Mouse (Mus musculus): ENCODE measurements around the gene Gm9837.

Gm9837 gene

DNA sequence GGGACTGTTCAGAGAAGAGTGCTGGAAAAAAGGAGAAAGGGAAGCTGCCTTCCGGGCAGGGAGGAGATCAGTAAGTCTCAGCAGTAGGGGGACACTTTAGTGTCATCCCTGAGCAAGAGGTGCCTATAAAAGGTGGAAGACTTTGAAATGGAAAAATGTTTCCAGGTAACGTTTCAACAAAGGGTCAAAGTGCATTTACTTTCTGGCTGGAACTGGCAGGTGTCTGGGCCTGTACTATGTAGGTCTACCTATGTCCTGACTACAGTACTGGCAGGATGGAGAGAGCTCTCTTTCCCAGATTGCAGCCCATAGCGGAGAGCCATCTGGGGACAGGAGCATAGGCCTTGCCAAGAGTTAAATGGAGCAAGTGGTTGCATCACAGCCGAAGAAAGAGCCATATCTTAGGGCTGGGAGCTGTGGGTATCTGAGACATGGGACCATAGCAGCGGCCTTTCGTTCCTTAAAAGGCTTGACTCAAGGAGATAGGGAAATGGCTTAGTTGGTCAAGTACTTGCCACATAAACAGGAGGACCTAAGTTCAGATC, 44.5 kb downstream of the Gm9837 start:
- ATAC-seq (ENCODE audit: low TSS enrichment), result peak; percentile 18; the same call in 1 of the 2 replicates

DNA sequence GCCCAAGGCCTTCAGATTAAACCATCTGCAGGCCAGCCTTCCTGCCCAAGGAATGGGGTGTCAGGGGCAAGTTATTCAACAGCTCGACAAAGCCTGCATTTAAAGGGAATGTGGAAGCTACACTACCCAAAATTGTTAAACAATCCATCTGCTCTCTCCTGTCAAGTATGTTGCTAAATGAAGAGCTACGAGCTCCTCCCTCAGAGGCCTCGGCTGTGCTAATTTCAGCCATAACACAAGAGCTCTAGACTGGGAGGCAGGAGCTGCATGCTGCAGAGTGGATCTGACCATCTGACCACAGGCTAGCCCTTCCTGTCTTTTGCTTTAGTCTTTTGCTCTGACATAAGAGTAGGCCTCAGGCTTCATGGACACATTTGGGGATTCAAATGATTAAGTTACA, 45.0 kb downstream of the Gm9837 start:
- peak; percentile 69 for ATAC-seq (ENCODE audit: low TSS enrichment)

GRCm38 (mm10) chr11:53424826-53425225, 45.5 kb downstream of the Gm9837 start:
- ATAC-seq (ENCODE audit: low TSS enrichment), result peak; percentile 15; the same call in 1 of the 2 replicates

DNA sequence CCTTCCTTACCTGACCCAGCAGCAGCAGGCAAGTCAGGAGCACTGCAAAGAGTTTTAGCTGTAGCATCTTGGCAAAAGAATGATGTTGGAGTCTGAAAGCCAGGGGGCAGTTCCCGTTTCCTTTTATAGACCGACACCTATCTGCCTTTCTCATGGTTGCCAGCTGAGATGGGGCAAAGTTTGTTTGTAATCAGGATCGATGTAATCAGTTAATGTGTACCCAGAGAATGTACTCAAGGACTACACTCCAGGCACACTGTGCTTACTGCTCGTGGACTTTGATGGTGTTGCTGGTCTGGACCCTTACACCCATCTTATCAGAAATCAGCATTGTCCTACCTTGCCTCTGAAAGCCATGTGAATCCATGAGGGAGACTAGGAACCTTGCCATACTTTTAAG, 47.2 kb downstream of the Gm9837 start, which contains the start of gene Leap2:
Gene Leap2 (minus strand): TSS at position 135 of the 400 bp plus-strand sequence.
- no peak for ATAC-seq (ENCODE audit: low TSS enrichment)
